Mouse (Mus musculus): Measurements from ENCODE around the gene Gm49322.
"Not testable (repeated sequence)": the region's sequence is repeated elsewhere in the genome, so short reads cannot be mapped to it uniquely, and the experiment has no call there.

The Gm49322 gene

GRCm38 (mm10) chr10:80605721-80606120, at the start of gene Gm49322:
TSS of gene Gm49322 (plus strand) at chr10:80606021.
- DNase-seq (ENCODE audit: low spot score) = not testable (repeated sequence)

DNA sequence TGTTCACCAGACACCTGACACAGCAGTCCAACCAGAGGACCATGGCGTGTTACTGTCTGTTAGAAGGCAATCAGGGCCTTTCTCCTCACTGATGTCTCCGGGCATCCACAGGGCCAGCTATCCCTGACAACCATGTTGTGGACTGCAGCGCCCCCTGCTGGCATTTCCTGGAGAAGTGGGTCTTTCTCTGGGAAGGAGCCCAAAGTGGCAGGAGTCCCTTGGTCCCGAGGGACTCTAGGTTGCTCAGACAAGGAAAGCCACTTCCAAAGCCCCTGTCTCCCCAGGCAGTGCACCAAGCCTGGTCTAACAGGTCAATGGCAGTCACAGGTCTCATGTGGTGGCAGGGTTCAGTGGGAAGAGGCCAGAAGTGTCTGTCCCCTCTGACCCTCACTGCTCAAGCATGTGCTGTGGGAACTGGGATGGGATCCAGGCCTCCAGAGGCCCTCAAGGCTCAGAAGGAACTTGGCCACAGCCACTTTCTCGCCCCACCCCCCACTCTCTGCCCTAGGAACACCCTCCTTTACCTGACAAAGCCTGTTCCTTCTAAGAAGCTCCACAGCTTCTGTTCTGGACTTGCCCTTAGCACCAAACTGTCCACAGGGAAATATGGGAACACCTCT, 48.4 kb upstream of the Gm49322 start:
- DNase-seq (ENCODE audit: low spot score) = peak; percentile 78

DNA sequence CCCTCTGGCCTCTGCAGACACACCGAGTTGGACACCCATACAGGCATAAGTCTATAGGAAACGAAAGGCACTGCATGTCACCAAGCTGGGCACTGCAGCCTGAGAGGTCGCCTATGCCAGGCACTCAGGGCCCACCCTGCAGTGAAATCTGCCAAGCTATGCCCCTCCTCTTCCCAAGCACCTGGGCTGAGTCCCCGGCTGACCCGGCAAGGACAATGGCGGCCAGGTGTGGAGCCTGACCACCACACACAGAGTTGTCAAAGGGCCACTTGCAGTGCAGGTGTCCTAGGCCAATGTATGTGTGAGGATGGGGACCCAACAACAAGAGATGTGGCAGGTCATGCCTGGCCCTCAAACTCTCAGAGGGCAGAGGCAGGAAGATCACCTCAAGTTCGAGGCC, 46.4 kb upstream of the Gm49322 start:
- DNase-seq (ENCODE audit: low spot score) = no peak

GRCm38 (mm10) chr10:80560621-80561020, 45.2 kb upstream of the Gm49322 start:
- DNase-seq (ENCODE audit: low spot score) = no peak

- DNase-seq (ENCODE audit: low spot score) = peak; percentile 93
Observed at GRCm38 (mm10) chr10:80561116-80561944, 44.5 kb upstream of the Gm49322 start, which contains the start of gene Rexo1. TSS of gene Rexo1 (minus strand) at chr10:80561560.

GRCm38 (mm10) chr10:80566375-80567092, 39.3 kb upstream of the Gm49322 start:
- peak; percentile 86 for DNase-seq (ENCODE audit: low spot score)

- DNase-seq (ENCODE audit: low spot score) = no peak
Observed at GRCm38 (mm10) chr10:80568876-80569275, 36.9 kb upstream of the Gm49322 start.

DNA sequence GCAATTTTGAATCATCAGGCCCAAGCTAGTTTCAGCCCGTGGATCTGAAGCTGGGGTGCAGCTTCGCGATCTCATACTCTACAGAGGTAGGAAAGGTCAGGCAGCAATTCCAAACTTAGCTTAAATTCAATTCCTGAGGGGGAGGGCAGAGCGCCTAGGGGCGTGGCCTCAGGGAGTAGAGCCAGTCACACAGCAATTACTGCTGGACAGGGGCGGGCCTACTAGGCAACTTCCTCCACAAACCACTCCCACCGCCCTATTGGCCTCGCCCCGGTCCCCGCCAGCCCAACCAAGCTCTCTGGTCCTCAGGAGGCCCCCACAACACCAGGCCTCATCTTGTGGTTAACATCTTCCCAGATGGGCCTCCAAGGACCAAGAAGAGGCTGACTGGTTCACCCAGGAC, 36.2 kb upstream of the Gm49322 start:
- DNase-seq (ENCODE audit: low spot score) = peak; percentile 79

GRCm38 (mm10) chr10:80570419-80570818, 35.4 kb upstream of the Gm49322 start:
- DNase-seq (ENCODE audit: low spot score) = no peak

DNA sequence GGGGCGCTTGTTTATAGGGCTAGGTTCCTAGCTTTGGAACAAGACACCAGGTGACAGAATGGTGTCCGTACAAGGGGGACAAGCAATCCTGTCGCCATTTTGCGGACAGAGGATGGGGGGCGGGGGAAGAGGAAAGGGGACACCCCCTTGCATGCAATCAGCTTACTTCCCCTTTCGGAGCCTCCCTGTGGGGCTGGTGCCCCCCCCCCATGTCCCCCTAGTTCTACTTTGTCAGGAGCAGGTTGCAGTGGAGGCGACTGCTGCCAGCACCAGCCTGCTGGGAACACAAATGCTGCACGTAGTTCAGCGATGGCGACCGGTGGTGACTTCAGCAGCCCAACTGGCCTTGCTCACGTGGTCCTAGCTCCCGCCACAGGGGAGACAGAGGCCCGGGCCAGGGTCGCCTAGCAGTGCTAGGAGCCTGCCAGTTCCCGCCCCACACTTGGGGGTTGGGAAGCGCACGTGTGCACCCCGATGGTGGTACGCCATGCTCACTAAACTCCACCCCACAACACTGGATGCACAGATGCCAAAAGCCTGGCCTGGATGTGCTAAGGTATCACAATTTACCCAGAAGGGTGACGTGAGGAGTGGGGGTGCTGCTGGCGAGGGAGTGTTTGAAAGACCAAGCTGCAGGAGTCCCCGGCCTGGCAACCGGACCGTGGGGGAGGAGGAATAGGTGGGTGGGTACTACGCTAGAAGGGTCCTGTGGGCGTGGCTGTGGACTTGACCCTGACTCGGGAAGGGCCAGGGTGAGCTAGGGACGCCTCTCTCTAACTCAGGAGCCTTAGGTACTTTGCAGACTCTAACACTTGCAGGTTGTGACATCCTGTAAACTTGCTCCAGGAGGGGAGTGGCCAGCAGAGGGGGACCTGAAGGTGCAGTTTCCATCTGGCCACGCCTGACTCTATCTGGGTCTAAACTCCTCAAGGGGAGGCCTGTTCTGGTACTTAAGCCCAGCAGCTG, 34.7 kb upstream of the Gm49322 start:
- no peak for DNase-seq (ENCODE audit: low spot score)

- DNase-seq (ENCODE audit: low spot score) = peak; percentile 46
Observed at GRCm38 (mm10) chr10:80572477-80572876, 33.3 kb upstream of the Gm49322 start.

DNA sequence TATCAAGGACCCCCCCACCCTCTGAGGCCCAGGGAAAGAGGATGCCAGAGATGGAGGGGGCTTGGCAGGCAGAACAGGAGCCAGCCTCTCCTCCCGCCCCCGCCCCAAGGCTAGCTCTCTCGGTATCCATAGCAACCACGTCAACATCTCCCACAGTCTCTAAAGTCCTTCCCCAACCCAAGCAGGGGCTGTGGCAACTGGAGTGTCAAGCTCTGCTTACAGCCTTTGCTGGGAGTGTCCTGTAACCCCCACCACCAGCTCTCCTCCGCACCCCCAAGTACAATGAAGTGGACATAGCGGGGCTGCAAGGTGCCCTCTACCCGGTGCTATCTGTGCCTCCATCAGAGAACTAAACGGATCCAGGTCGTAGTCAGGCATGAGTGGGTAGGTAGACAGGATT, 31.9 kb upstream of the Gm49322 start:
- no peak for DNase-seq (ENCODE audit: low spot score)

- DNase-seq (ENCODE audit: low spot score) = no peak
Observed at GRCm38 (mm10) chr10:80574896-80575295, 30.9 kb upstream of the Gm49322 start.

DNA sequence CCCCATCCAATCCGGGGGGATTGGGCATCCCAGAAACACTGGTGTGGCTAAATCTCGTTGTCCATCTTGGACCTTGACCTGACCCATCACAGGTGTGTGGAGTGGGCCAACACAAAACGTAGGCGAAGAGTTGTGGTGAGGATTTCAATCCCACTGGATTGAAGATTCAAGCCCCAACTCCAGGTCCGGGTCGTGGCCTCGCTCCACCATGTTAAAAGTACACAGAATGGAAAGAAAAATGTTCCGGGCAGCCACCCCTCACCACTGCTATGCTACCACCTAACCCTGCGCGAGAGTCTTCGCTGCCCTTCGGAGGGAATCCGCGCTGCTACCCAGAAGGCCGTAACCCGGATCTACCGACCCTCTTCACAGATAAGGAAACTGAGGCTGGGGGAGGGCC, 29.9 kb upstream of the Gm49322 start:
- no peak for DNase-seq (ENCODE audit: low spot score)

GRCm38 (mm10) chr10:80576351-80577194, 29.2 kb upstream of the Gm49322 start:
- peak; percentile 66 for DNase-seq (ENCODE audit: low spot score)

DNA sequence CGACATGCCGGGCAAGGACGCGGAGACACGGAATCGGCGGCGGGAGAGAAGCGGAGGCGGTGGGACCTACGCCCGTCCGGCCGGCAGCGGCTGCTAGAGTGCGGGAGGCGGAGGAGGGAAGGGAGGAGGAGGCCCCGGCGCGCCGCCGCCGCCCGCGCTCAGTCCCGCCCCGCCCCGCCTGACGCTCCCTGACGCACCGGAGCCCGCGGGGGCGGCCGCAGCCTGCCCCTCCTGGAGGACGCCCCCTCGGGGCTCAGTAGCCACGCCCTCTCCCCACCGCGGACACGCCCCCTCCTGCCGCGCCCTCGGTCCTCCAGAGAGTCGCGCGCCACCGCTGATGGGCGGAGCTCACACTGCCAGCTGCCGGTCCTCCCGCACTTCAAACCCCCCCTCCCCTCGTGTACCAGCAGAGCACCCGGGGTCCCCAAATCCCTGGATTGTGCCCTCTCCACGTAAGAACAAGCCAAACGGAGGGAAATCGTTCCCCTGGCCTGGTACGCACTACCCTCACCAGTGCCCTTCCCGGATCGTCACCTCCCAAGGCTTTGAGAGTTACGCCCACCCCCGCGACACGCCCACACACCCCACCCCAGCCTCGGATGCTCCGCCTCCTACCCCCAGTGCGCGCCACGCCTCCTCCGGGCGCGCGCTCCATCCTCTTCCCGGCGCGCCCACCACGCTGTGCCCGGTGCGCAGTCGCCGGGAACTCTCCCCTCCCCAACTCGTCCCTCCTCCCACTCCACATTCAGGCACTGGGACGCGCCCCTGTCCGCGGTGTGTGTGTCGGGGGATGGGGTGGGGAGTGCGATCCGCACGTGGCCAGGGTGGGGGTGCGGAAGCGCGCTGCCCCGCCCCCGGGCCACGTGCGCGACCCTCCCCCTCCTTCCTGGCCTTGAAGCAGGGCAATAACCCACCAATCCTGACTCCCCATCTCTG, 28.4 kb upstream of the Gm49322 start, which contains the start of gene Klf16:
TSS of gene Klf16 (minus strand) at position 127 of the 936 bp plus-strand sequence.
- peak; percentile 100 for DNase-seq (ENCODE audit: low spot score)

DNA sequence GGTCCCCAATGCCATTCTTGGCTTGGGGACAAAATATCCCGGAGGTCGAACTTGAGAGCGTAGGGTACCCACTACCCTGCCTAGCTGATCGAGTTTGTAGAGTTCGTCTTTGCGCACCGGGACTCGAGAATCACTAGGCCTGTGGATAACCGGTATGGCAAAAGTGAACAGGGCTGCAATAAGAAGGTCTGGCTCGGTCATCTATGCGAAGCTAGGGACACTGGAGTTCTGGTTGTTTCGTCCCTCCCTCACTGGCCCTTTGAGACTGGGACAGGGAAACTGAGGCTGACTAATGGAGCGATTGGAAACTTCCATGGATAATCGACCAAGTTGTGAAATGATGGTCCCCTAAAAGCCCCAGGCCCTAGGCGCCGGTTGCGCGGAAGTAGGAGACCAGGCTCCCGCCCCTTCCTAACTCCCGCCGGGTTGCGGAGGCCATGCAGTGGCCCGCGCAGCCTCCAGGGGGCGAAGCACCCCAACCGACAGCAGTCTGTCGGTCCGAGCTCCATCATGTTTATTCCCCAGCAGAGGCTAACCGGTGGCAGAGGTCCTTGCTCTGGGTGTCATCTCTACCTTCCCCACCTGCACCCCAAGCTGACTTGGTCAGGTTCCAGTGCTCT, 27.6 kb upstream of the Gm49322 start:
- peak; percentile 85 for DNase-seq (ENCODE audit: low spot score)

DNA sequence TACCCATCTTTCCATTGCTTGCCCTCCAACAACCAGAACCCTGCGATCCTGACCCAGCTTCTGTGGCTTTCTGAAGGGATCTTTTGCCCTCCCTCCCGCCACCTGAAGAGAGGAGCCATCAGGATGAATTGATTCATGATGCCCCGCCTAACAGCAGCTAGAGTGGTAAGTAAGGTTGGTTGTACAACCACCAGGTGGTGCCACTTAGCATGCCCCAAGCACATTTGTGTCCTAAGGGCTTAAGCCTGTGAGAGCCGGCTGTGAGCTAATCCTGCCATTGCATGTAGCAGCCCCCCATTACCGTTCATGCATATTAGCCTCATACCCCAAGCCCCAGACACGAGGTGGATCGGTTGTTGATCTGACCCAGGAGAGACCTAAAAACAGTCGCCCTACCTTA, 26.9 kb upstream of the Gm49322 start:
- DNase-seq (ENCODE audit: low spot score) = peak; percentile 75

GRCm38 (mm10) chr10:80583047-80583446, 22.8 kb upstream of the Gm49322 start:
- no peak for DNase-seq (ENCODE audit: low spot score)
